Mouse (Mus musculus) kidney, postnatal 4 days (tissue): ENCODE measurements at regions not wholly inside any gene's neighbourhood (a gene's known extent, or its start where the extent isn't known, plus 50 kb on each side); places are given as distances from the start of the nearest gene placed in this dataset.

Experiments used
- DNase-seq, 2 experiments: peaks; one replicate each; pipeline ENCODE4 v3.0.0; 2021; ENCODE audit warnings: mixed read lengths in 2 of 2

GRCm38 (mm10) chr11:12180351-12180750, 141.9 kb upstream of the Grb10 start:
- no peak for DNase-seq

- DNase-seq, result no peak
Observed at GRCm38 (mm10) chr11:12172429-12172828, 133.9 kb upstream of the Grb10 start.

- DNase-seq, result peak in 1 of 2 experiments; percentile 3
Observed at GRCm38 (mm10) chr11:12171312-12171711, 132.8 kb upstream of the Grb10 start.

- DNase-seq, result no peak
Observed at GRCm38 (mm10) chr11:12168432-12168831, 129.9 kb upstream of the Grb10 start.
